Mouse (Mus musculus) lung, postnatal 0 days (tissue): Measurements from ENCODE around the gene Sh3bgrl3. TPM values are rescaled to one million over a fixed set of nuclear protein-coding genes. Genes with fewer than 3 reads are reported as not detected.

ENCODE experiments used
- ATAC-seq: fragments of 200-750 bp; cut with Nextera tagmentation; 2 replicates; pipeline ENCODE4 v1.8.0; 2017; ENCODE audit warnings: moderate library complexity
- DNase-seq: peaks from one replicate; pipeline ENCODE4 v3.0.0-alpha.2; 2016; ENCODE audit warnings: low spot score
- H3K27ac ChIP-seq: fragments of 300-500 bp; sonication (generic); 2 replicates; pipeline ENCODE4 v1.5.1; 2014; ENCODE audit warnings: antibody characterized with exemption, mild to moderate bottlenecking, low read length, mixed read lengths
- H3K27me3 ChIP-seq: fragments of 300-500 bp; sonication (generic); replicated peaks from 2 replicates; pipeline ENCODE4 v1.6.1; 2014; ENCODE audit warnings: low read length, mixed read lengths; ENCODE audit not compliant: insufficient read depth
- H3K36me3 ChIP-seq: fragments of 300-500 bp; sonication (generic); 2 replicates; pipeline ENCODE4 v1.6.1; 2014; ENCODE audit warnings: low read length, mixed read lengths; ENCODE audit not compliant: insufficient read depth
- H3K4me1 ChIP-seq: fragments of 300-500 bp; sonication (generic); 2 replicates; pipeline ENCODE4 v1.6.1; 2014; ENCODE audit warnings: antibody characterized with exemption, low read depth, low read length, mixed read lengths; ENCODE audit not compliant: insufficient read depth
- H3K4me2 ChIP-seq: fragments of 300-500 bp; sonication (generic); replicated peaks from 2 replicates; pipeline ENCODE4 v1.6.1; 2014; ENCODE audit warnings: low read depth, mild to moderate bottlenecking, low read length, moderate library complexity, mixed read lengths
- H3K4me3 ChIP-seq: fragments of 300-500 bp; sonication (generic); 2 replicates; pipeline ENCODE4 v1.5.1; 2014; ENCODE audit warnings: low read depth, low read length
- H3K9ac ChIP-seq: fragments of 300-500 bp; sonication (generic); replicated peaks from 2 replicates; pipeline ENCODE4 v1.6.1; 2014; ENCODE audit warnings: low read depth, mild to moderate bottlenecking
- H3K9me3 ChIP-seq: fragments of 300-500 bp; sonication (generic); 2 replicates; pipeline ENCODE4 v1.6.1; 2016; ENCODE audit warnings: low read length, mixed read lengths
- CTCF ChIP-seq: IDR thresholded peaks from 2 replicates; pipeline ENCODE4 v1.5.1; 2016; ENCODE audit warnings: antibody characterized with exemption, mild to moderate bottlenecking
- EP300 ChIP-seq: IDR thresholded peaks from 2 replicates; pipeline ENCODE4 v1.6.1; 2016; ENCODE audit warnings: antibody characterized with exemption, mild to moderate bottlenecking, control low read depth
- WGBS: fragments of 180-500 bp; shearing (Covaris S2); extraction: QIAGEN DNeasy Blood & Tissue Kit; methylation state at CpG from one replicate; pipeline ENCODE4 v1.1.7; 2014; 5-methylcytosine and 5-hydroxymethylcytosine counted together
- polyA plus RNA-seq: library from polyadenylated mRNA; unstranded; fragments of >200 nt; fragmentation: Nextera tagmentation; extraction: Ambion mirVana; gene quantifications from 2 replicates; pipeline ENCODE4 v1.2.1, GENCODE M21; 2015

Sh3bgrl3 gene
- polyA plus RNA-seq, 1 experiment from 2014 or later: 513 TPM

DNA sequence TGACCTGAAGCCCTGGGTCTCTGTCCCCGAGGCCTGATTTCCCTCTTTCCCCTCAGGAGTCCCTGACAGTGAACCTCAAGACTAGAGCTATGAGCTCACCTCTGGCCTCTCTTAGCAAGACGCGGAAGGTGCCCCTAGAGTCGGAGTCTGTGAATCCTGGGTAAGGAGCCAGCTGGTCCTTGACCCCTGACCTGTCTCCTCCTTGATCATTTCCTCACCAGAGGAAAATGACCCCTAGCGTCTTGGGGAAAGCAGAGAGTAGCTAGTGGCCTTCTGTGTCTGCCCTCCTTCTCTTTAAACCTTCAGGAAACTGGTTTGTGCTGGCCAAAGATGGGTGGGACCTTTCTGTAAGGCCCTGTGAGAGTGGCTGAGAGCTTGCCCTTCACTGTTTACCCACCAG lies 20.4 kb downstream of the Sh3bgrl3 start:
- 16% methylated on average over 5 of the region's 5 CpGs for WGBS
- peak; percentile 54 for ATAC-seq
- H3K4me3 ChIP-seq: no peak overlapping the region

DNA sequence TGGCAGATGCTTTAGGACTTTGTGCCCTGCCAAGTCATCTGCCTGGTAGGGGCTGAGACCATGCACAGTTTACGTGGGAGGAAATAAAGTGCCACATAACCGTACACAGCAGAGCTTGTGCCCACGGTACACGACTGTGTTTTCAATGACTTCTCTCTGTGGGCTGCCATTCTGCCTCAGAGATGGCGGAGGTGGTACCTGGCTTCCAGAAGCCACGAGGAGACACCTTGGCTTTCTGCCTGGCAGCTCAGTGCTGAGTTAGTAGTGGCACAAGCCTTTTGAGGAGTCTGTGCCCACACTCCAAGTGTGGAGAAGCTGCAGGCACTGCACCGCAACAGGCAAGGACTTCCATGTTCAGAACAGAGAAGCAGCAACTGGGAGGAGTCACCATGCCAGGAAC lies 20.9 kb downstream of the Sh3bgrl3 start:
- DNase-seq (no peak), ATAC-seq (no peak)
- H3K4me1 ChIP-seq: no peaks in the 10 kb centered on the region; the same call in 1 of the 2 replicates
- H3K4me3 ChIP-seq: no peak overlapping the region
- 71% methylated on average over 7 of the region's 7 CpGs for WGBS
- H3K4me2 ChIP-seq: no peak overlapping the region
- no peaks in the 10 kb centered on the region for H3K27me3 ChIP-seq
- H3K9me3 ChIP-seq: no peaks in the 10 kb centered on the region
- no peaks in the 10 kb centered on the region for H3K36me3 ChIP-seq
- TF ChIP-seq CTCF (no peak), EP300 (no peak)
- no peak overlapping the region for H3K27ac ChIP-seq
- no peak overlapping the region for H3K9ac ChIP-seq

More for the DNA sequence above, 20.4 kb downstream of the Sh3bgrl3 start:
- H3K36me3 ChIP-seq: no peaks in the 10 kb centered on the region
- no peaks in the 10 kb centered on the region for H3K9me3 ChIP-seq
- H3K9ac ChIP-seq: no peak overlapping the region
- DNase-seq: peak; percentile 28
- H3K27me3 ChIP-seq: no peaks in the 10 kb centered on the region
- H3K4me2 ChIP-seq: no peak overlapping the region
- H3K4me1 ChIP-seq: no peaks in the 10 kb centered on the region; the same call in 1 of the 2 replicates
- TF ChIP-seq EP300: no peak
- no peak for TF ChIP-seq CTCF
- H3K27ac ChIP-seq: no peak overlapping the region

DNA sequence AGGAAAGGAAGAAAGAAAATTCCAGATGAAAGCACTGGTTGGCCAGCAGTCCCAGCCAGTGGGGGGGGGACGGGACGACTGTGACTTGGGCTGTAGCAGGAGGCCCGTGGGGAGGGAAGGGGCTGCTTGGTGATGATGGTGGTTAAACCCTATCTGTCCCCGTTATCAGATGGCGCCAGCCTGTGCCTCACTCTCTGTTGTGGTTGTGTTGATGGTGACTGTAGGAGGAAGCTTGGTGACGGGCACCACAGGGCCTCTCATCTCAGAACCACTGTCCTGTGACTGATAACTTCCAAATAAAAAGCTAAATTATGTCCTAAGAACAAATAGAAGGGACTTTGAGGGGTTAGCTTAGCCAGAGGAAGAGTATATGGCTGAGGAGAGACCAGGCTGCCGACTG lies 22.5 kb downstream of the Sh3bgrl3 start:
- H3K4me3 ChIP-seq: no peak overlapping the region
- no peak overlapping the region for H3K4me2 ChIP-seq
- H3K4me1 ChIP-seq: no peaks in the 10 kb centered on the region; the same call in 1 of the 2 replicates
- no peak overlapping the region for H3K9ac ChIP-seq
- H3K36me3 ChIP-seq: no peaks in the 10 kb centered on the region
- ATAC-seq: no peak
- H3K27me3 ChIP-seq: no peaks in the 10 kb centered on the region
- no peak overlapping the region for H3K27ac ChIP-seq
- TF ChIP-seq CTCF (no peak), EP300 (no peak)
- WGBS: 58% methylated on average over 7 of the region's 7 CpGs
- no peaks in the 10 kb centered on the region for H3K9me3 ChIP-seq
- DNase-seq: no peak

DNA sequence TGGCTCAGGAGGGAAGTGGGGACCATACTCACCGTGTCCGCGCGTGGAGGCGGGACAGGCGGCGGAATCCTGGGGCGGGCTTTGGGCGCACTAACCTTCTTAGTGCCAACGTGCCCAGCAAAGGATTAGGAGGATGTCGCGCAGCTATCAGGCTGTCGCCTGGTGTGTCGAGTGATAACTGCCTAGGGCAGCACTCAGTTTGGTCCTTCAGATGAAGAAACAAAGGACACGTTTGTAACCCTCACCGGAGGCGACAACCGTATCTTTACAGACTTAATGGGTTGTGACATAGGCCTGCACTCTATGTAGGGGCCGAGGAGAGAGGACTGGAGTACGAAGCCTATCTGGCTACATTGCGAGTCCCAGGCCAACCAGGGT lies 25.9 kb downstream of the Sh3bgrl3 start:
- TF ChIP-seq EP300 (no peak), CTCF (no peak)
- Histone ChIP-seq H3K9me3 (no peaks in the 10 kb centered on the region), H3K27ac (no peak overlapping the region), H3K4me3 (peak overlapping the region; percentile 55), H3K36me3 (no peaks in the 10 kb centered on the region), H3K9ac (peak overlapping the region; percentile 20; the same call in 1 of the 2 replicates), H3K4me1 (no peaks in the 10 kb centered on the region), H3K4me2 (peak overlapping the region; percentile 67), H3K27me3 (no peaks in the 10 kb centered on the region)
- 3% methylated on average over 21 of the region's 21 CpGs for WGBS
- peak; percentile 13; the same call in 1 of the 2 replicates for ATAC-seq
- no peak for DNase-seq

DNA sequence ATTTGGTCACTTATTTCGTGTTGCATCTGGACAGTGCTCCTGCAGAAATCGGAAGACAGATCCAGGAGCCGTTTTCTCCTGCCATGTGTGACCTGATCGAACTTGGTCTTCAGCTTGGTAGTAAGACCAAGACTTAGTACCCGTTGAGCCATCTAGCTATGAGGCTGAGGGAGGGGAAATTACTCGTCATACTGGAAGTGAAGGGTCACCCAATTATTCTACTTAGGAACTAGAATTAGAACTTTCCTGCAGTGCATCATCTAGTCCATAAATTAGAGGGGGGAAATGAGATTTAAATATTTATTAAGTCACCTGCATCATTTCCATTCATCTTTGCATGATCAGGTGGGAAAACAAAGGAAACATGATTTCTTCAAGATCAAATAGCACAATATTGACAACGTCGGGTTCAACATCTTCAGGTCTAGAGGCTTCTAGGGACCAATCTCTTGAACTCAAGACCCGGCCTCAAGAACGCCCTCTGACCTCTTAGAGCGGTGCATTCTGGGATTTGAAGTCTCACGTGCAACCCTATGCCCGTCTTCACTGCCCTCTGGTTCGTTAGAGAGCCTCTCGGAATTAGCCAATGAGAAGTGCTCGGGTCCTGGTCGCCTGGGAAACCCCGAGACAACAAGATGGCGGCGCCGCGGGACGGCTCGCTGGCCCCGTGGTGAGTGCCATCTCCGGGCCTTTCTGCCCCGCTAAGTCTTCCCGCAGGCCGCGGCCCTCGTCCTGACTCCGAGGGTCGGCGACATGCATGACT lies 26.4 kb downstream of the Sh3bgrl3 start, which contains the start of gene Ubxn11:
Gene Ubxn11, plus strand, starts transcription at position 592 of the 763 bp plus-strand sequence.
- DNase-seq (peak; percentile 94), ATAC-seq (peak; percentile 99)
- 17% methylated on average over 34 of the region's 34 CpGs for WGBS
- H3K4me2 ChIP-seq: peak within 1 kb of the TSS; percentile 67
- H3K4me1 ChIP-seq: no peaks in the 10 kb centered on the region
- no peaks in the 10 kb centered on the region for H3K27me3 ChIP-seq
- TF ChIP-seq CTCF: no peak
- TF ChIP-seq EP300: no peak
- H3K4me3 ChIP-seq: peak within 1 kb of the TSS; percentile 55
- peak within 1 kb of the TSS; percentile 20; the same call in 1 of the 2 replicates for H3K9ac ChIP-seq
- H3K36me3 ChIP-seq: no peaks in the 10 kb centered on the region
- no peaks in the 10 kb centered on the region for H3K9me3 ChIP-seq
- no peak within 1 kb of the TSS for H3K27ac ChIP-seq

DNA sequence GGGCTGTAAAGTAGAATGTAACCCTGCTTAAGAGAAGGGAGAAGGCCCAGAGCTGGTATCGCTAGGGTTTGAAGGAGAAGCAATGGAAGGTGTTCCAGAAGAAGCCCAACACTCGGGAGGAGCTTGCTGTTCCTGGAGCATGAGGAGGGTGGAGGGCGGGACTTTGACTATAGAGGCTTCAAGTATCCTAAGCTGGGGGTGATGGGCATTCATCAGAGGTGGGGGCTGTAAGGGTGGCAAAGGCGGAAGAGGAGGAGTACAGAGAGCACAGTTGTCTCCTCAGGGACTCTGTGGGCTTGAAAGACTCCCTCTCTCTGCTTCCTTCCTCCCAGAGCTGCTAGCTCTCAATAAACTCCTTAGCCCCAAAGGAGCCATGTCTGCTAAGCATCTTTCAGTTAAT lies 28.3 kb downstream of the Sh3bgrl3 start:
- Histone ChIP-seq H3K36me3 (no peaks in the 10 kb centered on the region), H3K4me1 (no peaks in the 10 kb centered on the region), H3K9ac (no peak overlapping the region), H3K27ac (no peak overlapping the region), H3K9me3 (no peaks in the 10 kb centered on the region), H3K4me2 (no peak overlapping the region), H3K27me3 (no peaks in the 10 kb centered on the region), H3K4me3 (no peak overlapping the region)
- ATAC-seq (no peak), DNase-seq (no peak)
- 76% methylated on average over 4 of the region's 4 CpGs for WGBS
- TF ChIP-seq EP300 (no peak), CTCF (no peak)
